Mouse (Mus musculus) urinary bladder, adult 2 months (tissue): Measurements from ENCODE around the gene Ctc1. TPM values are rescaled to one million over a fixed set of nuclear protein-coding genes. Genes with fewer than 3 reads are reported as not detected.

Source experiments
- DNase-seq: peaks from one replicate; pipeline ENCODE4 v3.0.0; 2022; ENCODE audit warnings: low spot score
- polyA plus RNA-seq: library from polyadenylated mRNA; depleted of rRNA; stranded (reverse); fragments of >200 nt; gene quantifications from 2 replicates; pipeline ENCODE4 v1.2.3, GENCODE M21; 2012

Ctc1 gene
- polyA plus RNA-seq, 1 experiment: 29.0 TPM

- no peak for DNase-seq
Observed at GRCm38 (mm10) chr11:69050748-69051147, 35.0 kb downstream of the Ctc1 start.

GRCm38 (mm10) chr11:69051771-69052170 is 36.1 kb downstream of the Ctc1 start:
- DNase-seq: no peak

- DNase-seq: no peak
Observed at GRCm38 (mm10) chr11:69052824-69053421, 37.2 kb downstream of the Ctc1 start.

GRCm38 (mm10) chr11:69053848-69054247 is 38.1 kb downstream of the Ctc1 start:
- DNase-seq: no peak

- no peak for DNase-seq
Observed at GRCm38 (mm10) chr11:69058265-69058664, 42.6 kb downstream of the Ctc1 start.

- no peak for DNase-seq
Observed at GRCm38 (mm10) chr11:69058729-69059356, 43.1 kb downstream of the Ctc1 start.

GRCm38 (mm10) chr11:69059357-69059974 is 43.8 kb downstream of the Ctc1 start, which contains the start of gene Borcs6:
TSS of gene Borcs6 (plus strand) at chr11:69059717.
- peak; percentile 87 for DNase-seq

GRCm38 (mm10) chr11:69059975-69060411 is 44.3 kb downstream of the Ctc1 start:
- DNase-seq: no peak

- DNase-seq: peak; percentile 48
Observed at GRCm38 (mm10) chr11:69060448-69061254, 44.9 kb downstream of the Ctc1 start.

- DNase-seq: no peak
Observed at GRCm38 (mm10) chr11:69061255-69061912, 45.7 kb downstream of the Ctc1 start.

- DNase-seq: peak; percentile 57
Observed at GRCm38 (mm10) chr11:69062194-69062760, 46.6 kb downstream of the Ctc1 start.

- peak; percentile 99 for DNase-seq
Observed at GRCm38 (mm10) chr11:69062761-69063224, 47.1 kb downstream of the Ctc1 start.

GRCm38 (mm10) chr11:69063413-69064201 is 47.9 kb downstream of the Ctc1 start:
- DNase-seq: peak; percentile 72

- no peak for DNase-seq
Observed at GRCm38 (mm10) chr11:69064259-69065133, 48.8 kb downstream of the Ctc1 start.

- no peak for DNase-seq
Observed at GRCm38 (mm10) chr11:69065394-69065925, 49.7 kb downstream of the Ctc1 start.

- DNase-seq: no peak
Observed at GRCm38 (mm10) chr11:69066163-69066861, 50.6 kb downstream of the Ctc1 start.

- DNase-seq: peak; percentile 62
Observed at GRCm38 (mm10) chr11:69066956-69067355, 51.2 kb downstream of the Ctc1 start.

- no peak for DNase-seq
Observed at GRCm38 (mm10) chr11:69067601-69068000, 51.9 kb downstream of the Ctc1 start.
